Mouse (Mus musculus) kidney, postnatal 4 days (tissue): Measurements from ENCODE around the gene Mgarp.
"Not testable (repeated sequence)": the region's sequence is repeated elsewhere in the genome, so short reads cannot be mapped to it uniquely, and the experiment has no call there.

Experiments
- DNase-seq, 2 experiments: peaks; one replicate each; pipeline ENCODE4 v3.0.0; 2021; ENCODE audit warnings: mixed read lengths in 2 of 2

Mgarp gene

GRCm38 (mm10) chr3:51364703-51365516, 31.6 kb downstream of the Mgarp start:
- peak; percentile 75 to 84 for DNase-seq

GRCm38 (mm10) chr3:51361066-51361465, 35.5 kb downstream of the Mgarp start:
- peak in 1 of 2 experiments; percentile 14 for DNase-seq

DNA sequence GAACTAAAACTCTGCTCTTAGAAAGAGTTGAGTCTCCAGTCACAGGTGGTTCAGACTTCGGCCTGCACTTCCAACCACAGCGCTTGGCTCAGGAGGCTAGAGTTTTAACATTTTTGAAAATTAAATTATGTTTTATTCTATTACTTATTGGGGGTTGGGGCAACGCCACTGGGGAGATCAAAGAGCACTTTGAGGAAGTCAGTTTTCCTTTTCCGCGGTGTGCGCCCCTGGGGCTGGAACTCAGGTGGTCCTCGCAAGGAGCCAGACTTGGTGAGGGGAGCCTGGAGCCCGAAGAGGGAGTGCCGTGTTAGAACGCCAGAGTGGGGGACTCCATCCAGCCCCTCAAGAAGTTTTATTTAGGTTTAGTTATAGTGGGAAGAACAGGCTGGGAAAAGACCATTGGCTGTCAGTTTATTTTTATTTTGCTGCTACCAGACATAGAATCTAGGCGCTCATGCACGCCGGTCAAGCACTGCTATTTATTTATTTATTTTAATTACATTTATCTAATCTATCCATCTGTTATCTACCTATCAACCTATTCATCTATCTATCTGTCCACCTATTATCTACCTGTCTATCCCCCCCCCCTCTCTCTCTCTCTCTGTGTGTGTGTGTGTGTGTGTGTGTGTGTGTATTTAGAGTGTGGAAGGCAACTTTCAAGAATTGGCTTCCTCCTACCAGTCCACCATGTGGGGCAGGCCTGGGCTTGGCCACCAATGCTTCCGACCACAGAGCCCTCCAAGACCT, 36.8 kb downstream of the Mgarp start:
- no peak for DNase-seq

GRCm38 (mm10) chr3:51358660-51359557, 37.6 kb downstream of the Mgarp start:
- DNase-seq = peak; percentile 69 to 76

- peak; percentile 70 to 72 for DNase-seq
These were observed 38.4 kb downstream of the Mgarp start for GRCm38 (mm10) chr3:51358181-51358580.

DNA sequence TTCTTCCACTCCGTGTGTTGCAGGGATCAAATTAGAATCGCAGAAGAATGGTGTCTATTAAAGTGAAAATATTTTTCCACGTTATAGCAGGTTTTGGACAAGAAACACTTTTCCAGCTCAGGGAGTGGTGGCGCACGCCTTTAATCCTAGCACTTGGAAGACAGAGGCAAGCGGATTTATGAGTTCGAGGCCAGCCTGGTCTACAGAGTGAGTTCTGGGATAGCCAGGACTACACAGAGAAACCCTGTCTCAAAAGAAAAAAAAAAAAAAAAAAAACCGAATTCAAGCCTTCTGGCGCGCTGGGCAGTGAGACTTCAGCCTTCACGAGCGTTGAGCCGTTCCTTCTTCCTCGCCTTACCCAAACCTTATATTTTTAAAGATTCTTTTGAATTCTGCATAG, 38.9 kb downstream of the Mgarp start:
- DNase-seq = peak in 1 of 2 experiments; percentile 25

- peak in 1 of 2 experiments; percentile 55 for DNase-seq
These were observed 39.5 kb downstream of the Mgarp start for GRCm38 (mm10) chr3:51357078-51357477.

- DNase-seq = not testable (repeated sequence)
These were observed 41.6 kb downstream of the Mgarp start for GRCm38 (mm10) chr3:51354956-51355355.

DNA sequence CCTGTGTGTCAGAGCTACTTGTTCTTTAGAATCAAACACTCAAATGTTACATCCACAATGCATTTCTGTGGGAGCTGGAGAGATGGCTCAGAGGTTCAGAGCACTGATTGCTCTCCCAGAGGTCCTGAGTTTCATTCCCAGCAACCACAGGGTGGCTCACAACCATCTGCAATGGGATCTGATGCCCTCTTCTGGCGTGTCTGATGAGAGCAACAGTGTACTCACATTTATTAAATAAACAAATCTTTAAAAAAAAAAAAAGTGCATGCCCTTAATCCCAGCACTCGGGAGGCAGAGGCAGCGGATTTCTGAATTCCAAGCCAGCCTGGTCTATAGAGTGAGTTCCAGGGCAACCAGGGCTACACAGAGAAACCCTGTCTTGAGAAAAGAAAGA, 42.5 kb downstream of the Mgarp start:
- no peak for DNase-seq

DNA sequence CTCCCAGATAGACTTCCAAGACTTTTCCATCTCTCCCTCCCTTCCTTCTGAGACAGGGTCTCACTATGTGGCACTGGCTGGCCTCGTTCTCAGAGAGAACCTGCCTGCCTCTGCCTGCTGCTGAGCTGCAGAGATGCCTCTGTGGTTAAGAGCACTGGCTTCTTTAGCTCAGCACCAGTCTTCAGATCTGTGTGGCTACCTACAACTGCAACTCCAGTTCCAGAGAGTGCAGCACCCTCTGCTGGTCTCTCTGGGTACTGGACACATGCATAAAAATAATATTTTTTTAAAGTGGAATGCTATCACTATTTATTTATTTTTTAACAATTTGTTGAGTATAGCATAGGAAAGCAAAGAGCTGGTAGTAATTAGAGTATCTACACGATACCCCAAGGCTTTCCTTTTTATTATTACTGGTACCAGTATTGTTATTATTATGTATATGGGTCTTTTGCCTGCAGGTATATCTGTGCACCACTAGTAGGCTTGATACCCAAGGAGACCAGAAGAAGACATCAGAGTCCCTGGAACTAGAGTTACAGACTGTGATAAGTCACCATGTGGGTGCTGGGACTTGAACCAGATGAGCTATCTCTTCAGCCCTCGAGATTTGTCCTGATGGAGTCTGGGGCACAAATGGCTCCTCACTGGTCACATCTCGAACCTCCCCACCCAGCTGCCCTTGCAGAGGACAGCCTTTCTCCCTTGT, 43.1 kb downstream of the Mgarp start:
- DNase-seq = peak; percentile 75 to 77

DNA sequence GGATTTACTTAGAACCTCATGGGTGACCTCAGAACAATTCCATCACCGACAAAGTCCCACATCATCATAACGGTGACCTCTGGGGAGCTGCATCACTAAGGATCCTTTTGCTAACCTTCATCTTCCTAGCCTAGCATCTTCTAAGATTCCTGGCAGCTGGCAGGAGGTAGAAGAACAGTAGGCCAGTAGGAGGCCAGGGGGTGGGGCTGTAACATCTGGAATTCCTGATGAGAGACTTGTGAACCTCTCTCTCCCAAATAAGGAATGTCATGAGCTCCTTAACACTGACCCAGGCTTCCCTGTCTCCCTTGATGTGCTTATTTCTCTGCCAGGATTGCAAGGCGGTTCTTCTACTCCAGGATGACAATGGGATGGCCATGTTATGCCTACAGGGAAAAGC, 45.7 kb downstream of the Mgarp start:
- DNase-seq = no peak

- no peak for DNase-seq
These were observed 47.8 kb downstream of the Mgarp start for GRCm38 (mm10) chr3:51348646-51349238.

DNA sequence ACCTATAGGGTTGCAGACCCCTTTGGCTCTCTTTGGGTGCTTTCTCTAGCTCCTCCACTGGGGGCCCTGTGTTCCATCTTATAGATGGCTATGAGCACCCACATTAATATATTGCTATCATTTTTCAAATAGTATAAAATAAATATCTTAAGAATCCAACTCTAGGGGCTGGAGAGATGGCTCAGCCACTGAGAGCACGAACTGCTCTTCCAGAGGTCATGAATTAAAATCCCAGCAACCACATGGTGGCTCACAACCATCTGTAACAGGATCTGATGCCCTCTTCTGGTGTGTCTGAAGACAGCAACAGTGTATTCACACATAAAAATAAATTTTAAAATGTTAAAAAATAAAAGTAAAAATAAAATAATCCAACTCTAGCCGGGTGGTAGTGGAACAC, 51.5 kb downstream of the Mgarp start:
- not testable (repeated sequence) for DNase-seq

- not testable (repeated sequence) for DNase-seq
These were observed 52.4 kb downstream of the Mgarp start for GRCm38 (mm10) chr3:51344182-51344581.

DNA sequence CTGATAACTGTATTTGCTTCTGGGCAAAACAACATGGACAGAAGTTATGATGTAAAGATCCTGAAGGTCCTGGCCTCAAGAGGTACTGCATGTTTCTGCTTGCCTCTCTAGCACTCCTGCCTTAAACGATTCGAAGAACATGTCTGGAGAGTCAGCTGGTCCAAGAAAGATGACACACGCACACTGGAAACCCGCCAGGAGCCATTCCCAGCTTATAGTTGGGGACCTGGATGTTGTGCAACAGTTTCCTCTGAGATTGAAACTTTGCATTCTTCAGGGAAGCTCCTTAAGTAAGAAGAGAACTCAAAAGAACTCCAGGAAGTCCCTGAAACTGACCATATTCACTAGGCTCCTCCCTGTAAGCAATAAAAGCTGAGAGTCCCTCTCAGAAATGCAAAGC, 53.3 kb downstream of the Mgarp start:
- no peak for DNase-seq

- DNase-seq = no peak
These were observed 54.4 kb downstream of the Mgarp start for GRCm38 (mm10) chr3:51342152-51342551.

DNA sequence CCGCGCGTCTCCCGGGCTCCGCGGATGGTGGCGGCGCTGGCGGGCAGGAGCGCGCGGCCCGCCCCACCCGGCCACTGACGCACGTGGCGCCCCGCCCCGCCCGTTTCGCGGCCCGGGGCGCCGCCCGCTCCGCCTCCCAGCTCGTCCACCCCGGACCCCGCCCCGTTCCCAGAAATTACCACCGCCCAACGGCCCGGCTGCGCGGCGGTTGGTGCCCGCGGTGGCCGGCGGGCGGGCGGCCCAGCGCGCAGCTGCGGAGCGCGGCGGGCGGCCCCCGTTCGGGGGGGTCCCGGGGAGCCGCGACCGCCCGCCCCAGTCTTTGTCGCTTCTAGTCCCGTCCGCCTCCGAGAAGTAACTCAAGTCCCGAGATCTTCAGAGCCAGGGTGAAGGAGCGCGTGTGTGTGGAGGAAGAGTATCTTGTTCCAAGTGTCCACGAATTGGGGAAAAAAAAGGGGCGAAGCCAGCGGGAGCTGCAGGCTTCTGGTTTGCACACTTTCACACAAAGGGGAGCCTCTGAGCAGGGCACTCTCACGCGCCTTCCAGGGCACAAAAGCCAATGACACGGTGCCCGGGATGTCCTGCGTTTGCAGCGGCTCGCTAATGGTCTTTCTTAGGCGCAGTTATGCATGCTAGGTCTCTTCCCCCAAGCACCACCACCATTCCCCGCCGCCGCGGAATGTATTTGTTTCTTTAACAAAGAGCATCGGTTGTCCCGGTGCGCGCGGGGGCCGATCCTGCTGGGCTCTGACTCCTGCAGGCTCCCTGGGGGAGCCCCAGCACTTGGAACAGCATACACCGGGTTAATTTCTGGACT, 55.1 kb downstream of the Mgarp start:
- peak; percentile 89 to 93 for DNase-seq

- peak; percentile 87 to 92 for DNase-seq
These were observed 55.8 kb downstream of the Mgarp start, which contains the start of gene Elf2 for GRCm38 (mm10) chr3:51340552-51341267. Elf2 (minus strand) TSS chr3:51340663.

DNA sequence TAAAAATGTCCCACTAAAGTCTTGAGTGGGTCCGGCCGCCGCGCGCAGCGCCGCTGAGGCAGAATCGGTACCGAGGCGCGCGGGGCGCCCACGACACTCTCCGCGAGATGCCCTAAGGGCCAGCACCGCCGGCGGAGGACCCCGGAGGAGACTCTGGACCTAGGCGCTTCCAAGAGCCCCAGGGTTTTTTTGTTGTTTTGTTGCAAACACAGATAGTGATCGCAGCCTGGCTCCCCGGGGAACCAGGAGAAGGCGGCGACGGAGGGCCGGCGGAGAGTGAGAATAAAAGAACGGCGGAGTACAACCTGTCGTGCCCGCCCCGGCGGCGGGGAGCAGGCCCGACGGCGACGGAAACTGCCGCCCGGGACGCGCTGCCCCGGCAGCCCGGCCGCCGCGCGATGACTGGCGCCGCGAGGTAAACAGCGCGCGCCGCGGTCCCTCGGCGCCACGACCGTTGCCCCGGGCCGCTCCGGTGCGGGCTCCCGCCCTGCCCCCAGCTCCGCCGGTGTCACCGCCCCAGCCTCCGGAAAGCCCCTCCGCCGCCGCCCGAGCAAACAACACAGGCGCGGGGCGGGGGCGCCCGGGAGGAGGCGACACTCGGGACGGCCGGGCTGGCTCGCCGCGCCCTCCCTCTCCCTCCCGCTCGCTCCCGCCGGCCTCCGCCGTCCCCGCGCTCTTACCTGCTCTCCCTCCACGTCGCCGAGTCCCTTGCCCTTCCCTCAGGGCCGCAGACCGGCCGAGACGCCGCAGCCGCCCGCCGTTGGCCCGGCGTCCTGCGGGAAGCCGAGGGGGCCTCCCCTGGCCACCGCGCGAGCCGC, 56.6 kb downstream of the Mgarp start:
- DNase-seq = peak; percentile 61 to 77
